Mouse (Mus musculus): ENCODE measurements around the gene H13. TPM values are rescaled to one million over a fixed set of nuclear protein-coding genes. Genes with fewer than 3 reads are reported as not detected.

H13 gene
- polyA plus RNA-seq, 1 experiment: 71.3 TPM

- no peak overlapping the region for H3K4me3 ChIP-seq (replicated peaks; ENCODE audit: control insufficient read depth, low read depth, low read length)
- no peaks in the 10 kb centered on the region; the same call in 1 of the 2 replicates for H3K4me1 ChIP-seq (ENCODE audit: control insufficient read depth, insufficient read depth, low read length)
- TF ChIP-seq CTCF (IDR thresholded peaks at IDR 0.05; ENCODE audit: control insufficient read depth, insufficient read depth, low read length): no peak
- no peak for TF ChIP-seq POLR2A (IDR thresholded peaks at IDR 0.05; ENCODE audit: borderline replicate concordance, control insufficient read depth, low read depth, low read length)
- peak overlapping the region; percentile 58 for H3K27ac ChIP-seq (ENCODE audit: control insufficient read depth, insufficient read depth, low read depth, low read length, poor library complexity)
- 83% methylated on average over 5 of the region's 5 CpGs for WGBS
Measured at GRCm38 (mm10) chr2:152740490-152740889, 71.2 kb downstream of the H13 start.

GRCm38 (mm10) chr2:152741153-152742041 is 72.1 kb downstream of the H13 start:
- peak overlapping the region; percentile 6 for H3K4me3 ChIP-seq (replicated peaks; ENCODE audit: control insufficient read depth, low read depth, low read length)
- 8% methylated on average over 14 of the region's 14 CpGs for WGBS
- H3K4me1 ChIP-seq (ENCODE audit: control insufficient read depth, insufficient read depth, low read length): no peaks in the 10 kb centered on the region; the same call in 1 of the 2 replicates
- TF ChIP-seq POLR2A (IDR thresholded peaks at IDR 0.05; ENCODE audit: borderline replicate concordance, control insufficient read depth, low read depth, low read length) (no peak), CTCF (IDR thresholded peaks at IDR 0.05; ENCODE audit: control insufficient read depth, insufficient read depth, low read length) (no peak)
- H3K27ac ChIP-seq (ENCODE audit: control insufficient read depth, insufficient read depth, low read depth, low read length, poor library complexity): peak overlapping the region; percentile 90

- TF ChIP-seq POLR2A (IDR thresholded peaks at IDR 0.05; ENCODE audit: borderline replicate concordance, control insufficient read depth, low read depth, low read length) (no peak), CTCF (IDR thresholded peaks at IDR 0.05; ENCODE audit: control insufficient read depth, insufficient read depth, low read length) (peak; percentile 64)
- H3K4me3 ChIP-seq (replicated peaks; ENCODE audit: control insufficient read depth, low read depth, low read length): no peak overlapping the region
- 9% methylated on average over 10 of the region's 10 CpGs for WGBS
- H3K27ac ChIP-seq (ENCODE audit: control insufficient read depth, insufficient read depth, low read depth, low read length, poor library complexity): peak overlapping the region; percentile 49; the same call in 1 of the 2 replicates
- H3K4me1 ChIP-seq (ENCODE audit: control insufficient read depth, insufficient read depth, low read length): no peaks in the 10 kb centered on the region
Measured at GRCm38 (mm10) chr2:152742435-152742834, 73.2 kb downstream of the H13 start.

- Histone ChIP-seq H3K4me3 (replicated peaks; ENCODE audit: control insufficient read depth, low read depth, low read length) (no peak within 1 kb of the TSS), H3K27ac (ENCODE audit: control insufficient read depth, insufficient read depth, low read depth, low read length, poor library complexity) (no peak within 1 kb of the TSS), H3K4me1 (ENCODE audit: control insufficient read depth, insufficient read depth, low read length) (peaks cover 3% of the 10 kb centered on the region)
- no peak for TF ChIP-seq POLR2A (IDR thresholded peaks at IDR 0.05; ENCODE audit: borderline replicate concordance, control insufficient read depth, low read depth, low read length)
- TF ChIP-seq CTCF (IDR thresholded peaks at IDR 0.05; ENCODE audit: control insufficient read depth, insufficient read depth, low read length): no peak
- 10% methylated on average over 30 of the region's 30 CpGs for WGBS
Measured at GRCm38 (mm10) chr2:152753944-152754711, 84.9 kb downstream of the H13 start, which contains the start of gene Cox4i2. Gene Cox4i2, plus strand, starts transcription at chr2:152754173.

- 45% methylated on average over 17 of the region's 17 CpGs for WGBS
- H3K4me3 ChIP-seq (replicated peaks; ENCODE audit: control insufficient read depth, low read depth, low read length): no peak overlapping the region
- H3K4me1 ChIP-seq (ENCODE audit: control insufficient read depth, insufficient read depth, low read length): peaks cover 3% of the 10 kb centered on the region
- no peak overlapping the region for H3K27ac ChIP-seq (ENCODE audit: control insufficient read depth, insufficient read depth, low read depth, low read length, poor library complexity)
- no peak for TF ChIP-seq POLR2A (IDR thresholded peaks at IDR 0.05; ENCODE audit: borderline replicate concordance, control insufficient read depth, low read depth, low read length)
- no peak for TF ChIP-seq CTCF (IDR thresholded peaks at IDR 0.05; ENCODE audit: control insufficient read depth, insufficient read depth, low read length)
Measured at GRCm38 (mm10) chr2:152756474-152757393, 87.5 kb downstream of the H13 start.

- Histone ChIP-seq H3K27ac (ENCODE audit: control insufficient read depth, insufficient read depth, low read depth, low read length, poor library complexity) (no peak overlapping the region), H3K4me3 (replicated peaks; ENCODE audit: control insufficient read depth, low read depth, low read length) (no peak overlapping the region), H3K4me1 (ENCODE audit: control insufficient read depth, insufficient read depth, low read length) (peaks cover 3% of the 10 kb centered on the region)
- TF ChIP-seq CTCF (IDR thresholded peaks at IDR 0.05; ENCODE audit: control insufficient read depth, insufficient read depth, low read length): no peak
- no peak for TF ChIP-seq POLR2A (IDR thresholded peaks at IDR 0.05; ENCODE audit: borderline replicate concordance, control insufficient read depth, low read depth, low read length)
- WGBS: 33% methylated on average over 2 of the region's 2 CpGs
Measured at GRCm38 (mm10) chr2:152757478-152757877, 88.2 kb downstream of the H13 start.

Other genes starting within 250 kb of the H13 start
- not detected in 2 replicates for gene Defb23, start 204.8 kb upstream of the H13 start, polyA plus RNA-seq (2011; ENCODE audit: insufficient read depth, insufficient read length, low replicate concordance, missing spikeins)
- not detected in 2 replicates for gene Defb20, start 192.4 kb upstream of the H13 start, polyA plus RNA-seq (2011; ENCODE audit: insufficient read depth, insufficient read length, low replicate concordance, missing spikeins)
- gene Defb22, start 179.3 kb upstream of the H13 start, polyA plus RNA-seq (2011; ENCODE audit: insufficient read depth, insufficient read length, low replicate concordance, missing spikeins): not detected in 2 replicates
- not detected in 2 replicates for gene Defb26, start 157.8 kb upstream of the H13 start, polyA plus RNA-seq (2011; ENCODE audit: insufficient read depth, insufficient read length, low replicate concordance, missing spikeins)
- gene Defb28, start 151.2 kb upstream of the H13 start, polyA plus RNA-seq (2011; ENCODE audit: insufficient read depth, insufficient read length, low replicate concordance, missing spikeins): not detected in 2 replicates
- gene Defb29, start 129.4 kb upstream of the H13 start, polyA plus RNA-seq (2011; ENCODE audit: insufficient read depth, insufficient read length, low replicate concordance, missing spikeins): not detected in 2 replicates
- gene Gm17416, start 100.1 kb upstream of the H13 start, polyA plus RNA-seq (2011; ENCODE audit: insufficient read depth, insufficient read length, low replicate concordance, missing spikeins): not detected in 2 replicates
- not detected in 2 replicates for gene Defb21, start 96.7 kb upstream of the H13 start, polyA plus RNA-seq (2011; ENCODE audit: insufficient read depth, insufficient read length, low replicate concordance, missing spikeins)
- not detected in 2 replicates for gene Defb19, start 89.1 kb upstream of the H13 start, polyA plus RNA-seq (2011; ENCODE audit: insufficient read depth, insufficient read length, low replicate concordance, missing spikeins)
- gene Defb45, start 70.1 kb upstream of the H13 start, polyA plus RNA-seq (2011; ENCODE audit: insufficient read depth, insufficient read length, low replicate concordance, missing spikeins): not detected in 2 replicates
- gene Defb36, start 65.1 kb upstream of the H13 start, polyA plus RNA-seq (2011; ENCODE audit: insufficient read depth, insufficient read length, low replicate concordance, missing spikeins): not detected in 2 replicates
- gene Defb25, start 46.4 kb upstream of the H13 start, polyA plus RNA-seq (2011; ENCODE audit: insufficient read depth, insufficient read length, low replicate concordance, missing spikeins): not detected in 2 replicates
- not detected in 2 replicates for gene Rem1, start 42.5 kb upstream of the H13 start, polyA plus RNA-seq (2011; ENCODE audit: insufficient read depth, insufficient read length, low replicate concordance, missing spikeins)
- 1.8 and 12.9 TPM in 2 replicates for gene Mcts2, start 17.6 kb downstream of the H13 start, polyA plus RNA-seq (2011; ENCODE audit: insufficient read depth, insufficient read length, low replicate concordance, missing spikeins)
- 4.2 and 15.9 TPM in 2 replicates for gene Id1, start 66.8 kb downstream of the H13 start, polyA plus RNA-seq (2011; ENCODE audit: insufficient read depth, insufficient read length, low replicate concordance, missing spikeins)
- gene Cox4i2, start 84.7 kb downstream of the H13 start, polyA plus RNA-seq (2011; ENCODE audit: insufficient read depth, insufficient read length, low replicate concordance, missing spikeins): 1.4 TPM in 1 of 2 replicates, not detected in the other
- 97.4 and 124 TPM in 2 replicates for gene Bcl2l1, start 162.3 kb downstream of the H13 start, polyA plus RNA-seq (2011; ENCODE audit: insufficient read depth, insufficient read length, low replicate concordance, missing spikeins)
- gene Tpx2, start 178.5 kb downstream of the H13 start, polyA plus RNA-seq (2011; ENCODE audit: insufficient read depth, insufficient read length, low replicate concordance, missing spikeins): 57.0 and 74.1 TPM in 2 replicates
- 1.0 TPM in 1 of 2 replicates, not detected in the other for gene Mylk2, start 241.9 kb downstream of the H13 start, polyA plus RNA-seq (2011; ENCODE audit: insufficient read depth, insufficient read length, low replicate concordance, missing spikeins)